Mouse (Mus musculus): ENCODE data around the gene Nudt16l1.

DNA sequence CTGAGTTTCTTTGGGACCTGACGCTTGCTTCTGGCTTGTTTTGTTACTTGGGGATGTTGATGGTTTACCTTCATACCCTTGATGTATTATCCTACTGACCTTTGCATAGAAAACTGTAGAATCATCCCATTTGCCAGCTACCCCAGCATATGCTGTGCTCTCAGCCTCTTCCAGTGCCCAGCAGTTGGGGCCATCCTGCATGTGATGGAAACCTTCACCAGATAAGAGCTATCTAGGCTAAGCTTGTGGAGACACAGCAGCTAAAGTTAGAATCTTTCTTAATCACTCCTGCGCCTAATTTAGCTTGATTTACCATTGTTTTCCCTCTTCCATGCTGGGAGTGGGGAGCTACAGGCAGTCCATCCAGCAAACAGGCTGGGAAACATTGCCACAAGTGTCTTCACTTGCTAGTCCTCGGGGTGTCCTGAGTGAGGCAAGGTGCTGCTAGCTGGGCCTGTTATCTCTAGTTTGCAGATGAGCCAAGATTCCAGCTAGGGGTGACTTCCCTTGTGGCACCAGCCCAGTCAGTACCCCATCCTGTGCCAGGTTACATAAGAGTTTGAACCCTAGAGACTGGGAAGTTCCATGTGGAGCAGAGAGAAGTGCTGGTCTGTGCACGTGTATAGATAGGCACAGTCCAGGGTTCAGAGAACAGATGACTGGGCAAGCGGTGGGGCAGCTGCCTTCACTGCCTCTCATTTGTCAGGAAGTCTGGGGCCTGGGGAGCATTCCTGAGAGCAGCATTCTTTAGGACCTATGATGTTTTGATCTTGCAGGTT lies 42.1 kb upstream of the Nudt16l1 start:
- TF ChIP-seq CTCF (IDR thresholded peaks at IDR 0.05; ENCODE audit: low read depth) (no peak), EP300 (IDR thresholded peaks at IDR 0.05; ENCODE audit: low read depth) (peak; percentile 73)

All from liver, embryonic 14.5 days (tissue).